Mouse (Mus musculus) heart, postnatal 0 days (tissue): ENCODE results near the gene Gm42688.

Source experiments
- CTCF ChIP-seq: IDR thresholded peaks from 2 replicates; pipeline ENCODE4 v1.5.1; 2016; ENCODE audit warnings: antibody characterized with exemption, control low read depth, low read depth
- EP300 ChIP-seq: IDR thresholded peaks from 2 replicates; pipeline ENCODE4 v1.6.1; 2016; ENCODE audit warnings: antibody characterized with exemption, low read depth

DNA sequence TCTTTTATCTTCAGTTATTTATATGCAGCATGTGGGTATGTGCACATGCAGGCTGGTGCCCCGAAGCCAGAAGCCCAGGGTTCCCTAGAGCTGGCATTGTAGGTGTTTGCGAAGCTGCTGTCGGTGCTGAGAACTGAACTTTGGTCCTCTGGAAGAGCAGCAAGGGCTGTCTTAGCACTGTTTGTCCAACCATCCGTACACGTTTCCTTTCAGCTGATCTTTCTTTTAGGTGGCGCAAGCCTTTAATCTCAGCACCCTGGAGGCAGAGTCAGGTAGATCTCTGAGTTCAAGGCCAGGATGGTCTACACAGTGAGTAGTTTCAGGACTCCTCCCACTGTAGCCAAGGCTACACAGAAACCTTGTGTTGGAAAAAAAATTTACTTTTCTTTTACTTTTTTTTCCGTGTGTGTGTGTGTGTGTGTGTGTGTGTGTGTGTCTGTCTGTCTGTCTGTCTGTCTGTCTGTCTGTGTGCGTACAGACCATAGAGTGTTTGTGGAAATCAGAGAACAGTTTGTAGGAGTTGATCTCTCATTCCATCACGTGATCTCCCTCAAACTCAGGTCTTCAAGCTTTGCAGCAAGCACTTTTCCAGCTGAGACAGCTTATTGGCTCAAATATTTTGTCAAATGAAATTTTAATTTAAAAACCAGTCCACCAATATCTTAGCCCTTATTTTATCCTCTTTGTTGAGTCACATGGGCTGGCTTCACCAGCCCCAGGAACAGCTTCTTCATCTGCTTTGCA, 30.9 kb downstream of the Gm42688 start:
- no peak for TF ChIP-seq CTCF
- TF ChIP-seq EP300: no peak
